Mouse (Mus musculus): ENCODE results near the gene Golt1b. TPM values are rescaled to one million over a fixed set of nuclear protein-coding genes. Genes with fewer than 3 reads are reported as not detected.
A peak's percentile ranks its signal among the peaks of the same experiment; 100 is the strongest.

Golt1b gene
- polyA plus RNA-seq, 1 experiment from 2014 or later: 84.1 TPM

GRCm38 (mm10) chr6:142365742-142366472 lies 21.1 kb upstream of the Golt1b start:
- H3K9ac ChIP-seq: no peak overlapping the region
- H3K9me3 ChIP-seq: no peaks in the 10 kb centered on the region
- no peak overlapping the region for H3K27ac ChIP-seq (replicated peaks)
- 91% methylated on average over 8 of the region's 8 CpGs for WGBS
- no peaks in the 10 kb centered on the region for H3K27me3 ChIP-seq
- no peak overlapping the region for H3K4me2 ChIP-seq
- no peaks in the 10 kb centered on the region for H3K4me1 ChIP-seq (replicated peaks)
- H3K4me3 ChIP-seq: no peak overlapping the region
- ATAC-seq (ENCODE audit: low read depth): no peak
- H3K36me3 ChIP-seq: peaks cover 88% of the 10 kb centered on the region

GRCm38 (mm10) chr6:142366473-142367018 lies 20.5 kb upstream of the Golt1b start:
- Histone ChIP-seq H3K4me3 (no peak overlapping the region), H3K4me1 (replicated peaks) (no peaks in the 10 kb centered on the region), H3K27me3 (no peaks in the 10 kb centered on the region), H3K27ac (replicated peaks) (no peak overlapping the region), H3K36me3 (peaks cover 86% of the 10 kb centered on the region), H3K9ac (no peak overlapping the region), H3K4me2 (no peak overlapping the region), H3K9me3 (no peaks in the 10 kb centered on the region)
- 94% methylated on average over 10 of the region's 10 CpGs for WGBS
- no peak for ATAC-seq (ENCODE audit: low read depth)

- 94% methylated on average over 3 of the region's 3 CpGs for WGBS
- H3K27me3 ChIP-seq: no peaks in the 10 kb centered on the region
- H3K4me1 ChIP-seq (replicated peaks): no peaks in the 10 kb centered on the region
- no peak overlapping the region for H3K4me3 ChIP-seq
- H3K9ac ChIP-seq: no peak overlapping the region
- ATAC-seq (ENCODE audit: low read depth): no peak
- H3K4me2 ChIP-seq: no peak overlapping the region
- H3K9me3 ChIP-seq: no peaks in the 10 kb centered on the region
- peaks cover 87% of the 10 kb centered on the region for H3K36me3 ChIP-seq
- no peak overlapping the region for H3K27ac ChIP-seq (replicated peaks)
Observed at GRCm38 (mm10) chr6:142367565-142367964, 19.5 kb upstream of the Golt1b start.

- no peak overlapping the region for H3K4me3 ChIP-seq
- H3K36me3 ChIP-seq: peaks cover 80% of the 10 kb centered on the region
- H3K27me3 ChIP-seq: no peaks in the 10 kb centered on the region
- WGBS: 92% methylated on average over 3 of the region's 3 CpGs
- H3K4me1 ChIP-seq (replicated peaks): no peaks in the 10 kb centered on the region
- ATAC-seq (ENCODE audit: low read depth): no peak
- no peak overlapping the region for H3K9ac ChIP-seq
- no peaks in the 10 kb centered on the region for H3K9me3 ChIP-seq
- no peak overlapping the region for H3K27ac ChIP-seq (replicated peaks)
- H3K4me2 ChIP-seq: no peak overlapping the region
Observed at GRCm38 (mm10) chr6:142369568-142369967, 17.5 kb upstream of the Golt1b start.

- ATAC-seq (ENCODE audit: low read depth): no peak
- Histone ChIP-seq H3K9me3 (no peaks in the 10 kb centered on the region), H3K36me3 (peaks cover 38% of the 10 kb centered on the region), H3K27ac (replicated peaks) (no peak overlapping the region), H3K4me2 (no peak overlapping the region), H3K27me3 (no peaks in the 10 kb centered on the region), H3K4me3 (no peak overlapping the region), H3K4me1 (replicated peaks) (no peaks in the 10 kb centered on the region), H3K9ac (no peak overlapping the region)
- WGBS: 64% methylated on average over 1 of the region's 1 CpGs
Observed at GRCm38 (mm10) chr6:142377081-142377480, 9.9 kb upstream of the Golt1b start.

GRCm38 (mm10) chr6:142378576-142379330 lies 8.3 kb upstream of the Golt1b start:
- Histone ChIP-seq H3K4me1 (replicated peaks) (no peaks in the 10 kb centered on the region), H3K9me3 (no peaks in the 10 kb centered on the region), H3K27ac (replicated peaks) (no peak overlapping the region), H3K9ac (no peak overlapping the region), H3K36me3 (peaks cover 30% of the 10 kb centered on the region), H3K4me3 (no peak overlapping the region), H3K4me2 (no peak overlapping the region), H3K27me3 (no peaks in the 10 kb centered on the region)
- 94% methylated on average over 8 of the region's 8 CpGs for WGBS
- no peak for ATAC-seq (ENCODE audit: low read depth)

GRCm38 (mm10) chr6:142379961-142380360 lies 7.1 kb upstream of the Golt1b start:
- H3K27me3 ChIP-seq: no peaks in the 10 kb centered on the region
- no peak overlapping the region for H3K4me3 ChIP-seq
- no peak overlapping the region for H3K9ac ChIP-seq
- no peak for ATAC-seq (ENCODE audit: low read depth)
- H3K27ac ChIP-seq (replicated peaks): no peak overlapping the region
- H3K36me3 ChIP-seq: peaks cover 19% of the 10 kb centered on the region
- WGBS: 94% methylated on average over 6 of the region's 6 CpGs
- H3K9me3 ChIP-seq: no peaks in the 10 kb centered on the region
- no peaks in the 10 kb centered on the region for H3K4me1 ChIP-seq (replicated peaks)
- no peak overlapping the region for H3K4me2 ChIP-seq

GRCm38 (mm10) chr6:142381615-142382014 lies 5.4 kb upstream of the Golt1b start:
- WGBS: 94% methylated on average over 7 of the region's 7 CpGs

GRCm38 (mm10) chr6:142384521-142384920 lies 2.5 kb upstream of the Golt1b start:
- Histone ChIP-seq H3K9ac (no peak overlapping the region), H3K9me3 (no peaks in the 10 kb centered on the region), H3K27ac (replicated peaks) (no peak overlapping the region), H3K4me2 (no peak overlapping the region), H3K27me3 (no peaks in the 10 kb centered on the region), H3K4me3 (no peak overlapping the region), H3K4me1 (replicated peaks) (peaks cover 24% of the 10 kb centered on the region), H3K36me3 (no peaks in the 10 kb centered on the region)
- 94% methylated on average over 9 of the region's 9 CpGs for WGBS
- ATAC-seq (ENCODE audit: low read depth): no peak

More at GRCm38 (mm10) chr6:142381615-142382014, 5.4 kb upstream of the Golt1b start:
- Histone ChIP-seq H3K4me1 (replicated peaks) (peaks cover 6% of the 10 kb centered on the region), H3K4me3 (no peak overlapping the region), H3K27me3 (no peaks in the 10 kb centered on the region), H3K4me2 (no peak overlapping the region), H3K27ac (replicated peaks) (no peak overlapping the region), H3K9me3 (no peaks in the 10 kb centered on the region), H3K36me3 (peaks cover 3% of the 10 kb centered on the region; the same call in 1 of the 2 replicates), H3K9ac (no peak overlapping the region)
- ATAC-seq (ENCODE audit: low read depth): no peak

GRCm38 (mm10) chr6:142386285-142387010 lies 573 bp upstream of the Golt1b start:
- Histone ChIP-seq H3K9me3 (no peaks in the 10 kb centered on the region), H3K9ac (peak overlapping the region; percentile 92), H3K4me1 (replicated peaks) (peaks cover 24% of the 10 kb centered on the region), H3K4me3 (peak overlapping the region; percentile 99), H3K4me2 (peak overlapping the region; percentile 79), H3K27ac (replicated peaks) (no peak overlapping the region), H3K36me3 (no peaks in the 10 kb centered on the region), H3K27me3 (no peaks in the 10 kb centered on the region)
- 6% methylated on average over 31 of the region's 31 CpGs for WGBS
- peak; percentile 86 for ATAC-seq (ENCODE audit: low read depth)

- peak overlapping the region; percentile 81 for H3K4me2 ChIP-seq
- whole genome bisulfite sequencing: 28% methylated on average over 8 of the region's 8 CpGs
- no peaks in the 10 kb centered on the region; the same call in 1 of the 2 replicates for H3K36me3 ChIP-seq
- ATAC-seq (ENCODE audit: low read depth): no peak
- peak overlapping the region; percentile 92 for H3K9ac ChIP-seq
- no peaks in the 10 kb centered on the region for H3K9me3 ChIP-seq
- H3K27ac ChIP-seq (replicated peaks): no peak overlapping the region
- H3K4me1 ChIP-seq (replicated peaks): peaks cover 24% of the 10 kb centered on the region
- H3K4me3 ChIP-seq: peak overlapping the region; percentile 99
- no peaks in the 10 kb centered on the region for H3K27me3 ChIP-seq
Observed at GRCm38 (mm10) chr6:142387755-142388271, 792 bp downstream of the Golt1b start.
